Mouse (Mus musculus) brain, embryonic 14.5 days (tissue): ENCODE measurements around the gene Rab1a.

Experiments used
- CTCF ChIP-seq: fragments of 200-500 bp; IDR thresholded peaks from 2 replicates; pipeline ENCODE4 v1.5.1; 2012; ENCODE audit warnings: inconsistent platforms, mild to moderate bottlenecking, moderate library complexity, borderline replicate concordance; ENCODE audit not compliant: insufficient read depth, insufficient read length; ENCODE audit errors: extremely low read depth
- POLR2A ChIP-seq: fragments of 200-500 bp; IDR thresholded peaks from 2 replicates; pipeline ENCODE4 v1.6.1; 2012; ENCODE audit warnings: mild to moderate bottlenecking, inconsistent platforms, borderline replicate concordance; ENCODE audit not compliant: poor library complexity, insufficient read depth, insufficient read length, severe bottlenecking; ENCODE audit errors: extremely low read depth

DNA sequence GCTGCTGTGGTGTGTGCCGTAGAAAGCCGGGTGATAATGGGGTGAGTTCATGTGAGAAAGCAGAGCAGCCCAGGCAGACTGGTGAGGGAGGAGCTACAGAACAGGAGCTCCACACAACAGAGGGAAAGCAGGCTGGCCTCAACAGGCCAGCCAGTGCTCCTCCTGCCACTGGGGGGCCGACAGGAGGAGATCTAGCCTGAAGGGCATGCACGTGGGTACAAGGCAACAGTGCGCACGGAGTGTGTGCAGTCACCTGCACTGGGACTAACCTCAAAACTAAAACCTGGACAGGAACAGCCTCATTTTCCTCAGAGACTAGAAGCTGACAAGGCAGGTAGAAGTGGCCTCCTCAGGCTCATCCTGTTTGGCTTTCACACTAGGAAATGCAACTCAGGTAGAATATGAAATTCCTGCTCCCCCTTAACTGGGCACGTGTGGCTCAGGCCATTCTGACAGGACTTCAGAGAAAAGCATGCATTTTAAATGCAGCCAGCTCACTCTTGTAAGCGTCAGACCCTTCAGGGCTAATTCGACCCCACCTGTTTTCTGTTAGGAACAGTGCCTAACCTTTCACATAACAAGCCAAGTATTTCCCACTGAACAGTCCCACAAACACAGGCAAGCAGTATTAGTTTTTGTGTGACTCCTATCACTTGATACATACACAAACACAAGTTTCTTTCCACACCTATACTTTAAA, 42.1 kb downstream of the Rab1a start:
- TF ChIP-seq CTCF (peak; percentile 6; the same call in 1 of the 2 replicates), POLR2A (no peak)
